In the genomic region with DNA sequence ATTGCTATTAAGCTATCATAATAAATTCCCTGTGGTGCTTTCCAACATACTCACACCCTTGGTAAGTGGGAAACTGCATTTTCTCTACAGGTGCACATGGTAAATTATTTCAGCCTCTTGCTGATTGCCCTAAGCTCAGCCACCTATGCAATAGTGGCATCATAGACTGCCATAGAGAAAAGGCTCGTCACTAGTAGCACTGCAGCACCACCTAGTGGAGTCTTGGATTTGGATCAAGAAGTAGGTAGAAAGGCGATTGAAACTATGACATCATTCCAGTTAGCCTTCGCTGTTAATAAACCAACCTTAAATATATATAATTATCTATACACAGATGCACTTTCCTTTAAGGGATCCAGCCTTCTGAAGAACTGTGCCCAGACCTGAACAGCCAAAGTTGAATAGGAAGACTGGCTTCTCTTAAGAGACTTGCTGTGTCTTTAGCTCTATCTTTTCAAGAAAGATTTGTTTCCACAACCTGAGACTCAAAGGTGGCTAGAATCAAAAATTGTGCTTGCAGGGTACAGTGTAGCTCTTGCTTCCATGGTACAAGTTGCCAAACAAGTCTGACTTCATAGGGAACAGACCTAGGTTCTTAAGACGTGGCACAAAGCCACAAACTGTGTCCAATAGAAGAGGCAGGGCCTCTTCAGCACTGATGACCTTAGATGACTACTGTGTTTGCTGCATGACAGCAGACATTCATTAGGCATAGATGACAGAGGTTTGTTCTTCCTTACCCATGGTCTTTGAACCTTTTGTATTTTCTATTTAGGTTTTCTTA, we compare ENCODE assay signal across 9 mouse cellular contexts. TPM values are rescaled to one million over a fixed set of nuclear protein-coding genes. Genes with fewer than 3 reads are reported as not detected.
A peak's percentile ranks its signal among the peaks of the same experiment; 100 is the strongest.
DNase-seq lines count a peak whose midpoint lies in the region; ATAC-seq and TF ChIP-seq lines count a peak whose summit lies in the region.
"Had no signal": no experiment of that assay in that cellular context is flagged by ENCODE, and none has a peak within 500 bp of the region (broad histone marks: within the 10 kb centered on the region; RNA-seq: fewer than 3 reads in every experiment).

No protein-coding gene starts in this region.

- H3K79me2 ChIP-seq in liver, adult 2 months (ENCODE audit: control insufficient read depth, insufficient read depth, low read length), result no peaks in the 10 kb centered on the region

- H3K9ac ChIP-seq in kidney, embryonic 16.5 days (replicated peaks; ENCODE audit: low read length), result no peak overlapping the region
- H3K9ac ChIP-seq in kidney, embryonic 14.5 days (ENCODE audit: low read depth, low read length), result no peak overlapping the region
- no peak overlapping the region for H3K9ac ChIP-seq in liver, adult 2 months (ENCODE audit: low read depth, low read length)
- H3K9ac ChIP-seq in stomach, embryonic 16.5 days (ENCODE audit: low read length), result no peak overlapping the region

- no peak for ATAC-seq in kidney, embryonic 16.5 days (ENCODE audit: low FRiP score, low TSS enrichment)
- ATAC-seq in kidney, embryonic 14.5 days (ENCODE audit: low FRiP score, low TSS enrichment), result peak; percentile 57; the same call in 1 of the 2 replicates
- ATAC-seq in stomach, embryonic 16.5 days (ENCODE audit: insufficient read depth, low FRiP score), result peak; percentile 47; the same call in 1 of the 2 replicates

- no peaks in the 10 kb centered on the region for H3K4me1 ChIP-seq in kidney, embryonic 16.5 days (ENCODE audit: insufficient read depth, low read length)
- H3K4me1 ChIP-seq in kidney, embryonic 14.5 days (ENCODE audit: control insufficient read depth, insufficient read depth, low read length), result no peaks in the 10 kb centered on the region
- H3K4me1 ChIP-seq in liver, adult 2 months (ENCODE audit: control insufficient read depth, insufficient read depth, low read length), result no peaks in the 10 kb centered on the region
- H3K4me1 ChIP-seq in stomach, embryonic 16.5 days (ENCODE audit: control insufficient read depth, insufficient read depth, low read length), result 0 out of 2 replicates have a peak, but pooled peaks cover 3% of the 10 kb centered on the region

- TF ChIP-seq CTCF in liver, adult 2 months (IDR thresholded peaks at IDR 0.05; ENCODE audit: low read depth, low read length), result peak; percentile 22; the same call in 1 of the 2 replicates

- peak; percentile 67 for DNase-seq in kidney, adult 18-20 months
- DNase-seq in cerebellum, adult 8-10 months, result peak; percentile 78
- peak; percentile 81 to 95 for DNase-seq in frontal cortex, adult 2 months (ENCODE audit: extremely low spot score in 1 of 2, low spot score in 1 of 2)
- peak; percentile 70 for DNase-seq in liver, adult 2 months (ENCODE audit: extremely low read depth, low read depth, low spot score)
- DNase-seq in natural killer cell, adult 2 months (ENCODE audit: low spot score in 2 of 2), result peak; percentile 60 to 70

- WGBS in kidney, embryonic 16.5 days, result 28% methylated on average over 4 of the region's 4 CpGs
- WGBS in kidney, embryonic 14.5 days, result 36% methylated on average over 4 of the region's 4 CpGs
- WGBS in liver, adult 2 months, result 30% methylated on average over 4 of the region's 4 CpGs
- WGBS in stomach, embryonic 16.5 days, result 25% methylated on average over 4 of the region's 4 CpGs

- TF ChIP-seq POLR2A in liver, adult 2 months (IDR thresholded peaks at IDR 0.05; ENCODE audit: extremely low read depth, insufficient read depth, low read length), result no peak

- no peak overlapping the region for H3K4me2 ChIP-seq in kidney, embryonic 16.5 days (replicated peaks; ENCODE audit: low read depth, low read length)
- no peak overlapping the region for H3K4me2 ChIP-seq in kidney, embryonic 14.5 days (replicated peaks; ENCODE audit: low read depth, low read length)
- H3K4me2 ChIP-seq in stomach, embryonic 16.5 days (ENCODE audit: low read depth, low read length), result no peak overlapping the region

- H3K27me3 ChIP-seq in kidney, embryonic 16.5 days (ENCODE audit: insufficient read depth, low read length), result no peaks in the 10 kb centered on the region
- no peaks in the 10 kb centered on the region for H3K27me3 ChIP-seq in kidney, embryonic 14.5 days (ENCODE audit: control insufficient read depth, insufficient read depth, low read length)
- H3K27me3 ChIP-seq in liver, adult 2 months (ENCODE audit: control insufficient read depth, insufficient read depth, low read length), result no peaks in the 10 kb centered on the region
- H3K27me3 ChIP-seq in stomach, embryonic 16.5 days (ENCODE audit: control insufficient read depth, insufficient read depth, low read length), result no peaks in the 10 kb centered on the region

- H3K4me3 ChIP-seq in kidney, embryonic 16.5 days (ENCODE audit: low read length), result no peak overlapping the region
- no peak overlapping the region for H3K4me3 ChIP-seq in kidney, embryonic 14.5 days (ENCODE audit: low read length)
- no peak overlapping the region for H3K4me3 ChIP-seq in liver, adult 2 months (ENCODE audit: insufficient read depth, low read depth, low read length)
- no peak overlapping the region for H3K4me3 ChIP-seq in stomach, embryonic 16.5 days (replicated peaks; ENCODE audit: low read length)
- H3K4me3 ChIP-seq: myocyte had no signal

- H3K9me3 ChIP-seq in kidney, embryonic 16.5 days (ENCODE audit: low read length), result no peaks in the 10 kb centered on the region
- H3K9me3 ChIP-seq in kidney, embryonic 14.5 days (ENCODE audit: control insufficient read depth, low read length), result no peaks in the 10 kb centered on the region
- H3K9me3 ChIP-seq in stomach, embryonic 16.5 days (replicated peaks; ENCODE audit: control insufficient read depth, low read length), result no peaks in the 10 kb centered on the region

- peaks cover 8% of the 10 kb centered on the region; the same call in 1 of the 2 replicates for H3K36me3 ChIP-seq in kidney, embryonic 16.5 days (ENCODE audit: insufficient read depth, low read length)
- 0 out of 2 replicates have a peak, but pooled peaks cover 2% of the 10 kb centered on the region for H3K36me3 ChIP-seq in kidney, embryonic 14.5 days (ENCODE audit: control insufficient read depth, insufficient read depth, low read length)
- peaks cover 4% of the 10 kb centered on the region; the same call in 1 of the 2 replicates for H3K36me3 ChIP-seq in liver, adult 2 months (ENCODE audit: control insufficient read depth, insufficient read depth, low read length)
- no peaks in the 10 kb centered on the region for H3K36me3 ChIP-seq in stomach, embryonic 16.5 days (ENCODE audit: control insufficient read depth, insufficient read depth, low read length)

- H3K27ac ChIP-seq in kidney, embryonic 16.5 days (ENCODE audit: low read length), result no peak overlapping the region
- H3K27ac ChIP-seq in kidney, embryonic 14.5 days (ENCODE audit: low read depth, low read length), result no peak overlapping the region
- H3K27ac ChIP-seq in liver, adult 2 months (replicated peaks; ENCODE audit: insufficient read depth, low read depth, low read length), result no peak overlapping the region
- no peak overlapping the region for H3K27ac ChIP-seq in stomach, embryonic 16.5 days (ENCODE audit: low read length)

RNA-seq across cellular contexts. Expression of gene Cyb561, which starts 41.4 kb away (rescaled TPM):
- 33.9 and 37.3 TPM in 2 replicates for polyA plus RNA-seq in kidney, embryonic 16.5 days (2015; fragmentation: Nextera tagmentation; extraction: Ambion mirVana)
- 53.8 and 60.8 TPM in 2 replicates for polyA plus RNA-seq in frontal cortex, adult 2 months (2012; rRNA removed)
- polyA plus RNA-seq in kidney, embryonic 14.5 days (2014; fragmentation: Nextera tagmentation; extraction: Ambion mirVana), result 16.9 and 25.2 TPM in 2 replicates
- total RNA-seq in liver, adult 2 months (2014; rRNA removed), result 3.2 and 3.4 TPM in 2 replicates
- 2.4 and 3.7 TPM in 2 replicates for polyA plus RNA-seq in liver, adult 2 months (2012; rRNA removed)
- 45.6 and 54.7 TPM in 2 replicates for polyA plus RNA-seq in stomach, embryonic 16.5 days (2015; fragmentation: Nextera tagmentation; extraction: Ambion mirVana)

RNA-seq across cellular contexts. Expression of gene Ace, which starts 56.0 kb away (rescaled TPM):
- 17.5 and 18.6 TPM in 2 replicates for polyA plus RNA-seq in kidney, embryonic 16.5 days (2015; fragmentation: Nextera tagmentation; extraction: Ambion mirVana)
- polyA plus RNA-seq in frontal cortex, adult 2 months (2012; rRNA removed), result 6.3 and 8.5 TPM in 2 replicates
- polyA plus RNA-seq in kidney, embryonic 14.5 days (2014; fragmentation: Nextera tagmentation; extraction: Ambion mirVana), result 1.4 and 4.8 TPM in 2 replicates
- 0.28 and 0.74 TPM in 2 replicates for total RNA-seq in liver, adult 2 months (2014; rRNA removed)
- 0.42 and 0.60 TPM in 2 replicates for polyA plus RNA-seq in liver, adult 2 months (2012; rRNA removed)
- polyA plus RNA-seq in stomach, embryonic 16.5 days (2015; fragmentation: Nextera tagmentation; extraction: Ambion mirVana), result 3.3 and 3.5 TPM in 2 replicates
